Mouse (Mus musculus) heart, embryonic 13.5 days (tissue): ENCODE measurements at regions not wholly inside any gene's neighbourhood (a gene's known extent, or its start where the extent isn't known, plus 50 kb on each side); places are given as distances from the start of the nearest gene placed in this dataset.

Source experiments
- ATAC-seq: fragments of 200-750 bp; cut with Nextera tagmentation; 2 replicates; pipeline ENCODE4 v1.8.0; 2017; ENCODE audit warnings: moderate TSS enrichment; ENCODE audit not compliant: insufficient number of reproducible peaks, low FRiP score, low TSS enrichment; ENCODE audit errors: extremely low read depth
- H3K27ac ChIP-seq: fragments of 300-500 bp; sonication (generic); replicated peaks from 2 replicates; pipeline ENCODE4 v1.5.1; 2015; ENCODE audit warnings: moderate library complexity, mild to moderate bottlenecking, inconsistent platforms
- H3K27me3 ChIP-seq: fragments of 300-500 bp; sonication (generic); replicated peaks from 2 replicates; pipeline ENCODE4 v1.6.1; 2015; ENCODE audit warnings: mild to moderate bottlenecking, inconsistent platforms
- H3K36me3 ChIP-seq: fragments of 300-500 bp; sonication (generic); 2 replicates; pipeline ENCODE4 v1.6.1; 2015; ENCODE audit warnings: mild to moderate bottlenecking, inconsistent platforms
- H3K4me1 ChIP-seq: fragments of 300-500 bp; sonication (generic); 2 replicates; pipeline ENCODE4 v1.6.1; 2015; ENCODE audit warnings: inconsistent platforms
- H3K4me2 ChIP-seq: fragments of 300-500 bp; sonication (generic); 2 replicates; pipeline ENCODE4 v1.6.1; 2015; ENCODE audit warnings: inconsistent platforms, mild to moderate bottlenecking, moderate library complexity
- H3K4me3 ChIP-seq: fragments of 300-500 bp; sonication (generic); 2 replicates; pipeline ENCODE4 v1.5.1; 2015; ENCODE audit warnings: moderate library complexity, mild to moderate bottlenecking, inconsistent platforms
- H3K9ac ChIP-seq: fragments of 300-500 bp; sonication (generic); 2 replicates; pipeline ENCODE4 v1.6.1; 2015; ENCODE audit warnings: inconsistent platforms, mild to moderate bottlenecking, moderate library complexity
- H3K9me3 ChIP-seq: fragments of 300-500 bp; sonication (generic); 2 replicates; pipeline ENCODE4 v1.6.1; 2016; ENCODE audit warnings: inconsistent platforms
- WGBS: fragments of 180-500 bp; shearing (Covaris S2); methylation state at CpG from one replicate; pipeline ENCODE4 v1.1.7; 2015; ENCODE audit warnings: mixed read lengths; 5-methylcytosine and 5-hydroxymethylcytosine counted together

GRCm38 (mm10) chr11:45176971-45177370 is 559.9 kb downstream of the Ebf1 start:
- H3K4me3 ChIP-seq = no peak overlapping the region
- no peaks in the 10 kb centered on the region for H3K36me3 ChIP-seq
- no peaks in the 10 kb centered on the region for H3K27me3 ChIP-seq
- H3K4me1 ChIP-seq = no peaks in the 10 kb centered on the region
- H3K4me2 ChIP-seq = no peak overlapping the region
- ATAC-seq = no peak
- no peaks in the 10 kb centered on the region for H3K9me3 ChIP-seq
- no peak overlapping the region for H3K27ac ChIP-seq
- 86% methylated on average over 3 of the region's 3 CpGs for WGBS
- no peak overlapping the region for H3K9ac ChIP-seq

DNA sequence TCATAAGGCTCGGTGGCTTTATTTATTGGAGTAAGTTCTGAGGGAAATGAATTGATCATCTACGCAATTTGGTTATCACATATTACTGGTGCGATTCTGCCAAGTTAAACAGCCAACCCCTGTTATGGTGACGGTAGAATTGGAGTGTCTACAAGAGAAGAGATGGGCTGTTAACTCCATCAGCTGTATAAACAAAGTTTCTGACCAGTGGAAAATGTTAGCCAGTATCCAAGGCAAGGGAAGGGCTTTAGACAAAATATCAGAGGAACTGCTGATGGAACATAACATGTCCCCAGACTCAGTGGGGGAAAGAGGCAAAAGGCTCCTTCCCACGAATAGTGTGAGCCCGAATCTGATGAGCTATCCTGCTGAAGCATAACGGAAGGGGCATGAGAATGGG is 560.9 kb downstream of the Ebf1 start:
- no peak overlapping the region; the same call in 1 of the 2 replicates for H3K27ac ChIP-seq
- no peak overlapping the region for H3K4me2 ChIP-seq
- H3K27me3 ChIP-seq = no peaks in the 10 kb centered on the region
- H3K4me1 ChIP-seq = no peaks in the 10 kb centered on the region
- H3K9ac ChIP-seq = no peak overlapping the region
- WGBS = 55% methylated on average over 7 of the region's 7 CpGs
- no peaks in the 10 kb centered on the region for H3K9me3 ChIP-seq
- H3K36me3 ChIP-seq = no peaks in the 10 kb centered on the region
- H3K4me3 ChIP-seq = no peak overlapping the region
- no peak for ATAC-seq

DNA sequence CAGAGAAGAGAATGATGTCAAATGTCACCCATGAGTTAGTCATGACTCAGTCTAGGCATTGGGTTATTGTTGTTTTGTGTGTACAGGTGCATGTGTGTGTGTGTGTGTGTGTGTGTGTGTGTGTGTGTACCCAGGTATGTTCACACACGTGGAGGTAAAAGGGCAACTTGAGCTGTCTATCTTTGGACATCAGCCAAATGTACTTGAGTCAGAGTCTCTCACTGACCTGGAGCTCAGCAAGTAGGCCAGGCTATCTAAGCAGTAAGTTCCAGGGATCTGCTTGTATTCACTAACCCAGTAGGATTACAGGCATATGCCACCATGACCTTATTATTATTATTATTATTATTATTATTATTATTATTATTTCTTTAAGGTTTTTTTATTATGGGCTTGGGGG is 561.9 kb downstream of the Ebf1 start:
- 65% methylated on average over 1 of the region's 1 CpGs for WGBS
- Histone ChIP-seq H3K4me1 (no peaks in the 10 kb centered on the region), H3K27me3 (no peaks in the 10 kb centered on the region), H3K9me3 (no peaks in the 10 kb centered on the region), H3K9ac (no peak overlapping the region), H3K36me3 (no peaks in the 10 kb centered on the region), H3K27ac (no peak overlapping the region), H3K4me3 (no peak overlapping the region), H3K4me2 (no peak overlapping the region)
- ATAC-seq = no peak

DNA sequence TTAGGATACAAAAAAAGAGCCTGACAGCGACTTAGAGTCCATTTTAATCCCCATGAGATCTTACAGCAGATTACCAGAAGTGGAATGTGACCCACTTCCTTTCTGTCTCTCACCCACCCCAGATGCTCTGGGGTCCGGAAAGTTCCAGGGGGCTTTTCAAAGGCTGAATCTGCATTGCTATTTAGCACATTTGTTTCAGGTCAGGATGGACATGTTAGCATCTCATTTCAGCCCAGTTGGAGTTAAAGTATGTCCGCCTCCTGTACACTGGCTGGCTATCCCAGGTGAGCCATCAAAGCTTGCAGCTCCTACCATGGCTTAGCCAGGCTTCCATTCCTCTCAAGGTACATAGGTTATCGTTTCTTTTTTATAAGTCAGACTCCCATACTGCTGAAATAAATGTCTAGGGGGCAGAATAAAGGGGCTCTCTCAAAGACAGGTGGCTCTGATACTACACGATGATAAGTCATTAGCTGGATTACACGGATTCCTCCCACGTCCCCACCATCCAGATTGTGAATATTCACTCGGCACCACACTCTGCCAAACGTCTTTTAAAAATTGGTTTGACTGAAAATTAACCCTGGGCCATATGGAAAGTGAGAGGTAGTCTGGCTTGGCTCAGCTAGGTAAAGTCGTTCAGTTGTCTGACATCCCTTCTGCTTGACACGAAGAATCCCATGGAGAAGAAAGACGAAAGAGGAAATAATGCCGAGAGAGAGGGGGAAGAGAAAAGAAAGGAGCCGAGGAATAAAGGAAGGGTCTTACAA is 573.7 kb downstream of the Ebf1 start:
- H3K4me2 ChIP-seq = no peak overlapping the region
- H3K27me3 ChIP-seq = no peaks in the 10 kb centered on the region
- no peak overlapping the region for H3K4me3 ChIP-seq
- H3K36me3 ChIP-seq = no peaks in the 10 kb centered on the region
- WGBS = 56% methylated on average over 14 of the region's 14 CpGs
- no peak overlapping the region for H3K27ac ChIP-seq
- H3K9ac ChIP-seq = no peak overlapping the region
- ATAC-seq = no peak
- H3K9me3 ChIP-seq = no peaks in the 10 kb centered on the region
- no peaks in the 10 kb centered on the region for H3K4me1 ChIP-seq

GRCm38 (mm10) chr11:45191392-45192189 is 574.5 kb downstream of the Ebf1 start:
- H3K4me2 ChIP-seq = no peak overlapping the region
- H3K36me3 ChIP-seq = no peaks in the 10 kb centered on the region
- no peak overlapping the region for H3K27ac ChIP-seq
- no peaks in the 10 kb centered on the region for H3K27me3 ChIP-seq
- H3K4me3 ChIP-seq = no peak overlapping the region
- 56% methylated on average over 12 of the region's 12 CpGs for WGBS
- H3K9ac ChIP-seq = no peak overlapping the region
- no peak for ATAC-seq
- no peaks in the 10 kb centered on the region for H3K9me3 ChIP-seq
- H3K4me1 ChIP-seq = no peaks in the 10 kb centered on the region

DNA sequence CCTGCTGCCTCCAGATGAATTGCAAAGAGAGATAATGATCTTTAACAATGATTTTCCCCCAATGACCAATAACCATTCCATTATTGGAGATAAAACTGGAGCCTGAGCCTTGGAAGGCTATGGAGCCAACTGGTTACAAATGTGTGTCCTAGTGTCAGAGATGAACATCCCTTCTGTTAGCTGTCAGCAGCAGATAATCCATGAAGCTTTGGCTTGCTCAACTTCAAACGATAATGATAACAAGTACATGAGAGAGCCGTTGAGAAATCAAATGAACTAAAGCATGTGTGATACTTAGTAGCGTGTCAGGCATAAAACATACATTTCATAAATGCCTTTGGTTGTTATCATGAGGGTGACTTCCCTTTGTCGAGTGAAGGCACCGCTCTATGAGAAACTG is 576.2 kb downstream of the Ebf1 start:
- Histone ChIP-seq H3K4me3 (no peak overlapping the region), H3K36me3 (no peaks in the 10 kb centered on the region), H3K9ac (no peak overlapping the region), H3K27ac (no peak overlapping the region), H3K9me3 (no peaks in the 10 kb centered on the region), H3K27me3 (no peaks in the 10 kb centered on the region), H3K4me2 (no peak overlapping the region), H3K4me1 (no peaks in the 10 kb centered on the region)
- WGBS = 69% methylated on average over 5 of the region's 5 CpGs
- no peak for ATAC-seq

GRCm38 (mm10) chr11:45199520-45199919 is 582.4 kb downstream of the Ebf1 start:
- no peak overlapping the region for H3K4me3 ChIP-seq
- no peaks in the 10 kb centered on the region for H3K9me3 ChIP-seq
- no peaks in the 10 kb centered on the region for H3K27me3 ChIP-seq
- H3K4me2 ChIP-seq = no peak overlapping the region
- ATAC-seq = no peak
- H3K4me1 ChIP-seq = no peaks in the 10 kb centered on the region
- no peak overlapping the region for H3K27ac ChIP-seq
- no peak overlapping the region for H3K9ac ChIP-seq
- H3K36me3 ChIP-seq = no peaks in the 10 kb centered on the region
- WGBS = 53% methylated on average over 4 of the region's 4 CpGs

- no peak for ATAC-seq
- no peaks in the 10 kb centered on the region for H3K9me3 ChIP-seq
- no peak overlapping the region for H3K27ac ChIP-seq
- WGBS = 74% methylated on average over 9 of the region's 9 CpGs
- no peak overlapping the region for H3K4me3 ChIP-seq
- no peaks in the 10 kb centered on the region for H3K36me3 ChIP-seq
- no peaks in the 10 kb centered on the region for H3K4me1 ChIP-seq
- no peak overlapping the region for H3K4me2 ChIP-seq
- H3K27me3 ChIP-seq = no peaks in the 10 kb centered on the region
- H3K9ac ChIP-seq = no peak overlapping the region
These were observed 583.7 kb downstream of the Ebf1 start for GRCm38 (mm10) chr11:45200714-45201405.

- H3K4me1 ChIP-seq = no peaks in the 10 kb centered on the region
- H3K4me3 ChIP-seq = no peak overlapping the region
- H3K27me3 ChIP-seq = no peaks in the 10 kb centered on the region
- H3K9ac ChIP-seq = no peak overlapping the region
- no peaks in the 10 kb centered on the region for H3K36me3 ChIP-seq
- WGBS = 66% methylated on average over 5 of the region's 5 CpGs
- H3K4me2 ChIP-seq = no peak overlapping the region
- no peak overlapping the region for H3K27ac ChIP-seq
- ATAC-seq = no peak
- H3K9me3 ChIP-seq = no peaks in the 10 kb centered on the region
These were observed 586.3 kb downstream of the Ebf1 start for GRCm38 (mm10) chr11:45203446-45203845.

- H3K36me3 ChIP-seq = no peaks in the 10 kb centered on the region
- H3K9ac ChIP-seq = no peak overlapping the region
- H3K4me1 ChIP-seq = no peaks in the 10 kb centered on the region
- no peak for ATAC-seq
- no peaks in the 10 kb centered on the region for H3K27me3 ChIP-seq
- no peaks in the 10 kb centered on the region for H3K9me3 ChIP-seq
- H3K27ac ChIP-seq = no peak overlapping the region
- 72% methylated on average over 8 of the region's 8 CpGs for WGBS
- H3K4me2 ChIP-seq = no peak overlapping the region
- no peak overlapping the region for H3K4me3 ChIP-seq
These were observed 589.8 kb downstream of the Ebf1 start for GRCm38 (mm10) chr11:45206611-45207525.

DNA sequence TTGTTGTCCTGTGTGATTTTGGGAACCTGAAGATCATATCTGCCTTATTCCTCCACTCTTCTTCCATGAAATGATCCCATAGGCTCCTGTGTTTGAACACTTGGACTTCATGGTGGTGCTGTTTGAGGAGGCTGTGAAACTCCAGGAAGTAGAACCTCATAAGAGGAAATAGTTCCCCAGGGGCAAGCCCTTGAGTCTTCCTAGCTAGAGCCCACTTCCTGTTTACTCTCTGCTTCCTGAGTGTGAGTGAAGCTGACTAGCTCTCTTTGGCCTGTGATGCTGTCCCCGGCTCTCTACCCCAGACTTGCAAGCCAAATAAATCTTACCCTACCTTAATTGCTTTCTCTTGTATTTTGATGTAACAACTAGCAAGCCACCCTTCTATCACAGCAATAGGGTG is 597.0 kb downstream of the Ebf1 start:
- no peak overlapping the region for H3K4me2 ChIP-seq
- no peak for ATAC-seq
- 33% methylated on average over 1 of the region's 1 CpGs for WGBS

More for the DNA sequence above, 597.0 kb downstream of the Ebf1 start:
- no peaks in the 10 kb centered on the region for H3K36me3 ChIP-seq
- no peaks in the 10 kb centered on the region for H3K27me3 ChIP-seq
- no peak overlapping the region for H3K4me3 ChIP-seq
- no peaks in the 10 kb centered on the region for H3K9me3 ChIP-seq
- no peak overlapping the region for H3K9ac ChIP-seq
- H3K4me1 ChIP-seq = no peaks in the 10 kb centered on the region
- no peak overlapping the region for H3K27ac ChIP-seq
